Mouse (Mus musculus) liver, embryonic 13.5 days (tissue): ENCODE measurements around the gene Keap1. TPM values are rescaled to one million over a fixed set of nuclear protein-coding genes. Genes with fewer than 3 reads are reported as not detected.
A peak's percentile ranks its signal among the peaks of the same experiment; 100 is the strongest.

Experiments
- ATAC-seq: fragments of 200-750 bp; cut with Nextera tagmentation; 2 replicates; pipeline ENCODE4 v1.8.0; 2017; ENCODE audit warnings: low read depth, mild to moderate bottlenecking, moderate number of reproducible peaks, moderate library complexity
- DNase-seq: peaks from one replicate; pipeline ENCODE4 v3.0.0; 2022
- H3K27ac ChIP-seq: fragments of 300-500 bp; sonication (generic); 2 replicates; pipeline ENCODE4 v1.5.1; 2015; ENCODE audit warnings: moderate library complexity, mild to moderate bottlenecking, inconsistent platforms
- H3K27me3 ChIP-seq: fragments of 300-500 bp; sonication (generic); 2 replicates; pipeline ENCODE4 v1.6.1; 2015; ENCODE audit warnings: mild to moderate bottlenecking, inconsistent platforms
- H3K36me3 ChIP-seq: fragments of 300-500 bp; sonication (generic); 2 replicates; pipeline ENCODE4 v1.6.1; 2015; ENCODE audit warnings: mild to moderate bottlenecking, inconsistent platforms
- H3K4me1 ChIP-seq: fragments of 300-500 bp; sonication (generic); replicated peaks from 2 replicates; pipeline ENCODE4 v1.6.1; 2015; ENCODE audit warnings: inconsistent platforms
- H3K4me2 ChIP-seq: fragments of 300-500 bp; sonication (generic); 2 replicates; pipeline ENCODE4 v1.6.1; 2015; ENCODE audit warnings: inconsistent platforms, mild to moderate bottlenecking, moderate library complexity
- H3K4me3 ChIP-seq: fragments of 300-500 bp; sonication (generic); replicated peaks from 2 replicates; pipeline ENCODE4 v1.5.1; 2015; ENCODE audit warnings: mild to moderate bottlenecking, inconsistent platforms
- H3K9ac ChIP-seq: fragments of 300-500 bp; sonication (generic); 2 replicates; pipeline ENCODE4 v1.6.1; 2015; ENCODE audit warnings: mild to moderate bottlenecking, inconsistent platforms
- H3K9me3 ChIP-seq: fragments of 300-500 bp; sonication (generic); replicated peaks from 2 replicates; pipeline ENCODE4 v1.6.1; 2016; ENCODE audit warnings: inconsistent platforms
- WGBS: fragments of 180-500 bp; shearing (Covaris S2); methylation state at CpG from one replicate; pipeline ENCODE4 v1.1.7; 2015; ENCODE audit not compliant: insufficient replicate concordance; 5-methylcytosine and 5-hydroxymethylcytosine counted together
- polyA plus RNA-seq: library from polyadenylated mRNA; unstranded; fragments of >200 nt; fragmentation: Nextera tagmentation; extraction: Ambion mirVana; gene quantifications from 2 replicates; pipeline ENCODE4 v1.2.1, GENCODE M21; 2015

Keap1 gene
- polyA plus RNA-seq, 1 experiment from 2014 or later = 31.9 TPM

DNA sequence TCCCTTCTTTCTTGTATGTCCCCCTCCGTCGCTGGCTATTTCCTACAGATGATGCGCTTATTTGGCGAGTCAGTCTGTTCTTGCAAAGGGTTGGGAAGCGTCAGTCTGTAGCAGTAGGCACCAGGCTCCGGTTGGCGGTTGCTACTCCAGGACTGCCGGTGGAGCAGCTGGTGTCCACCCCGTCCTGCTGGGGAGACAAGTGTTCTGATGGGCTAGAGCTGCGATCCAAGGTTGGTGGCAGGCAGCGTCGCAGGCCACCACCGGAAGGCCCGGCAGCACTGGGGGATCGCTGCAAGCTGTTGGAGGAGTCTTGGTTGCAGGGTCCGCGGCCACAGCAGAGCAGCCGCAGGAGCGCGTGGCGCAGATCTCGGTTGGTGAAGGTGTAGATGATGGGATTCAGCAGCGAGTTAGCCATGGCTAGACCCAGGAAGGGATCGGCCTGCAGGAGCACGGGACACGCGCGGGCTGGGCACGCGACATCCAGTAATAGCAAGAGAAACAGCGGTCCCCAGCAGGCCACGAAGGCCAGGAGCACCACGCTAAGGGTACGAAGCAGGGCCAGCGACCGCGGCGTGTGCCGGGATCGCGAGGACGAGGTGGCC is 4.8 kb upstream of the Keap1 start:
- Histone ChIP-seq H3K4me2 (peak overlapping the region; percentile 63), H3K4me1 (peaks cover 43% of the 10 kb centered on the region), H3K4me3 (peak overlapping the region; percentile 48), H3K27ac (no peak overlapping the region), H3K9me3 (no peaks in the 10 kb centered on the region), H3K9ac (no peak overlapping the region), H3K27me3 (peaks cover 74% of the 10 kb centered on the region), H3K36me3 (no peaks in the 10 kb centered on the region)
- DNase-seq (no peak), ATAC-seq (no peak)
- WGBS = 6% methylated on average over 42 of the region's 42 CpGs

DNA sequence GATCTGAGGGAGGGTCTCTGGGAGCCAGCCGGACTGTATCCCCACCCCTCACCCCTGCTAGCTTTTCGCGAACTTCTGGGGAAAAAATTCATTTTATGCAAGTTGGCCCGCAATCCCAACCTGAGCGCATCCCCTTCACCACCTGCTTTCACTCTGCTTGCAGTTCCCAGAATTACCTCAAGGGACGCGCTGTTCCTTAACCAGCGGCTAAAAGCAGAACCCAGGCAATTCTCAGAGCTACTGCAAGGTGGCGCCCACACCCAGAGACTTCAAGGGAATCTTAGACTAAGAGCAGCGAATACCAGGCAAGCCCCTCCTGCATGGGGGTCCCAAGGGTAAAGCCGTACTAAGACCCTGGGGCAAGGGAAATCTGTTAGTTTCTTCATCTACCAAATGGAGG is 2.2 kb upstream of the Keap1 start:
- H3K4me3 ChIP-seq = no peak overlapping the region
- H3K4me2 ChIP-seq = no peak overlapping the region
- no peak overlapping the region for H3K27ac ChIP-seq
- H3K9ac ChIP-seq = no peak overlapping the region
- H3K27me3 ChIP-seq = peaks cover 49% of the 10 kb centered on the region
- H3K9me3 ChIP-seq = no peaks in the 10 kb centered on the region
- H3K4me1 ChIP-seq = peaks cover 50% of the 10 kb centered on the region
- WGBS = 5% methylated on average over 11 of the region's 11 CpGs
- no peak for ATAC-seq
- H3K36me3 ChIP-seq = peaks cover 9% of the 10 kb centered on the region
- DNase-seq = peak; percentile 82

- no peak for ATAC-seq
- peaks cover 58% of the 10 kb centered on the region for H3K4me1 ChIP-seq
- WGBS = 19% methylated on average over 4 of the region's 4 CpGs
These were observed 296 bp upstream of the Keap1 start for GRCm38 (mm10) chr9:21239465-21239848.

DNA sequence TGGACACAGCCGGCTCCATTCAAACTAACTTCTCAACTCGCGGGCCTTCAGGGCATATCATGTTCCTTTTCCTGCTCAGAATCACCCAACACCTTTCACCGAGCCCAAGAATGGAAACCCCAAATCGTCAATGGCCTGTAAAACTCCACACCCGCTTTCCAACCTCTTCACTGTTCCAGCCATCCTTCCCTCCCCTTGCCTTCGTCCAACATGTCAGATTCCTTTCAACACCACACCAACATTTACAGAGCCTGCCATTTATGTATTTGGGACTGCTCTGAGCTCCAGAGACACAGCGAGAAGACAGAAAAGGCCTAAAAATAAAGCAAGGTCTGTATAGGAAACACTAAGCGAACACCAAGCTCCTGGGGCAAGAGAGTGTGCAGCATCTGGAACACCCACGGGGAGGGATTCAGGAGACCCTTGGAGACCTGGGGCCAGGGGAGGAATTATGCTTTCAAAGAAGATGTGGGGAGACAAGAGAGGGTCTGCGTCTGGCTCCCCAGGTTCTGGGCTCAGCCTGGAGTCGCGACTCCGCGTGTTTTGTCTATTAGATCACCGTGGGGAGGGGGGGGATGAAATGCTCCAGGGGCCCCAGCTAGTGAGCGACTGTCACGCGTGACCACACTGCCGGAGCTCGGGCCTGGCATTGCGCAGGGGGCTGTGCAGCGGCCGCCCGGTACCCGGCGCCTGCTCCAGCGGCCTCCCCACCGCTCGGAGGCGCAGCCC is 993 bp downstream of the Keap1 start:
- peak overlapping the region; percentile 97 for H3K27ac ChIP-seq
- peak overlapping the region; percentile 100 for H3K9ac ChIP-seq
- H3K4me1 ChIP-seq = peaks cover 50% of the 10 kb centered on the region
- H3K9me3 ChIP-seq = no peaks in the 10 kb centered on the region
- under 1% methylated on average over 31 of the region's 31 CpGs for WGBS
- peak overlapping the region; percentile 94 for H3K4me2 ChIP-seq
- DNase-seq (no peak), ATAC-seq (no peak)
- peak overlapping the region; percentile 98 for H3K4me3 ChIP-seq
- H3K36me3 ChIP-seq = peaks cover 41% of the 10 kb centered on the region
- peaks cover 17% of the 10 kb centered on the region for H3K27me3 ChIP-seq

More at GRCm38 (mm10) chr9:21239465-21239848, 296 bp upstream of the Keap1 start:
- H3K4me3 ChIP-seq = peak overlapping the region; percentile 98
- DNase-seq = no peak
- peak overlapping the region; percentile 94 for H3K4me2 ChIP-seq
- H3K27ac ChIP-seq = peak overlapping the region; percentile 97
- no peaks in the 10 kb centered on the region for H3K9me3 ChIP-seq
- H3K27me3 ChIP-seq = peaks cover 30% of the 10 kb centered on the region
- peaks cover 28% of the 10 kb centered on the region for H3K36me3 ChIP-seq
- peak overlapping the region; percentile 100 for H3K9ac ChIP-seq

DNA sequence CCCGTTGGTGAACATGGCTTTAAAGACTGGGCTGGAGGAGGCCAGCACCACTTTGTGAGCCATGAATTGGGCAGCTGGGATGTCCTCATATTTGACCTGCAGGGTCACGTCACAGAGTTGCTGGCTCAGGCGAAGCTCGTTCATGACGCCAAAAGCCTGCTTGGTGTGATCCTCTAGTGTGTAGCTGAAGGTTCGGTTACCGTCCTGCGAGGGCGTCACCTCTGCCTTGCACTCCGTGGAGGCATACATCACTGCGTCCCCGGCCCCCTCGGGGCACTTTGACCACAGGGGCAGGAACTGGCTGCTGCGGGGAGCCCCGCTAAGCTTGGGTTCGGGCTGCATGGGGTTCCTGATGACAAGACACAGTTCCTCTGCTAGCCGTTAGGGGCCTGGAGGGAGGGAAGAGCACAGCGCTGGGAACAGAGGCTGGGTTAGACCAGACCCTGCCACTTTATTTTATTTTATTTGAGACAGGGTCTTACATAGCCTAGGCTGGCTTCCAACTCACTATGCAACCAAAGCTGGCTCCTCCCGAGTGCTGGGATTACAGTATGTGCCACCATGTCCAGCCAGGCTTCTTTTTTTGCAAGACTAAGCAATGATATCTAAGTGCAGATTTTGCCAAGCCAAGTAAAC is 1.7 kb downstream of the Keap1 start:
- Histone ChIP-seq H3K9ac (peak overlapping the region; percentile 100), H3K4me2 (peak overlapping the region; percentile 94), H3K36me3 (peaks cover 48% of the 10 kb centered on the region), H3K9me3 (no peaks in the 10 kb centered on the region), H3K4me1 (peaks cover 54% of the 10 kb centered on the region), H3K4me3 (peak overlapping the region; percentile 98), H3K27ac (peak overlapping the region; percentile 97), H3K27me3 (peaks cover 10% of the 10 kb centered on the region)
- DNase-seq (peak; percentile 35), ATAC-seq (peak; percentile 10; the same call in 1 of the 2 replicates)
- 17% methylated on average over 19 of the region's 19 CpGs for WGBS

- H3K27me3 ChIP-seq = peaks cover 5% of the 10 kb centered on the region
- DNase-seq (no peak), ATAC-seq (no peak)
- H3K4me2 ChIP-seq = peak overlapping the region; percentile 94
- peak overlapping the region; percentile 98 for H3K4me3 ChIP-seq
- peaks cover 52% of the 10 kb centered on the region for H3K36me3 ChIP-seq
- peaks cover 59% of the 10 kb centered on the region for H3K4me1 ChIP-seq
- H3K27ac ChIP-seq = peak overlapping the region; percentile 97
- H3K9me3 ChIP-seq = no peaks in the 10 kb centered on the region
- H3K9ac ChIP-seq = peak overlapping the region; percentile 100
- WGBS = 67% methylated on average over 25 of the region's 25 CpGs
These were observed 2.2 kb downstream of the Keap1 start for GRCm38 (mm10) chr9:21236991-21237367.

GRCm38 (mm10) chr9:21235341-21235740 is 3.8 kb downstream of the Keap1 start:
- WGBS = 72% methylated on average over 4 of the region's 4 CpGs
- H3K27me3 ChIP-seq = no peaks in the 10 kb centered on the region
- H3K9ac ChIP-seq = no peak overlapping the region; the same call in 1 of the 2 replicates
- no peak for DNase-seq
- H3K4me2 ChIP-seq = peak overlapping the region; percentile 17; the same call in 1 of the 2 replicates
- peaks cover 57% of the 10 kb centered on the region for H3K4me1 ChIP-seq
- ATAC-seq = no peak
- no peak overlapping the region for H3K4me3 ChIP-seq
- H3K36me3 ChIP-seq = peaks cover 68% of the 10 kb centered on the region
- H3K27ac ChIP-seq = peak overlapping the region; percentile 53
- H3K9me3 ChIP-seq = no peaks in the 10 kb centered on the region

DNA sequence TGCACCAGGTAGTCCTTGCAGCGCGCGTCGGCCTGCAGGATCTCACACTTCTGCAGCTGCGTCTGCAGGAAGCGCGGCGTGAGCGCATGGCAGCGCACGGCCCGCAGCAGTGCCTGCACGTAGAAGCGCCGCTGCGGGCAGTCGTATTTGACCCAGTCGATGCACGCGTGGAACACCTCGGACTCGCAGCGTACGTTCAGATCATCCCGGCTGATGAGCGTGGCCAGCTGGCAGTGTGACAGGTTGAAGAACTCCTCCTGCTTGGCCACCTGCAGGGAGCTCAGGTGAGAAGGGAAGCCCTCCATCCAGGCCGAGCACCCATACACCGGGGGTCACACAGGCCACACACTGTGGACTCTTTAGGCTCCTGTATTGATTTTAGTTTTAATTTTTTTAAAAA is 5.4 kb downstream of the Keap1 start:
- Histone ChIP-seq H3K4me3 (no peak overlapping the region), H3K4me1 (peaks cover 51% of the 10 kb centered on the region), H3K9me3 (no peaks in the 10 kb centered on the region), H3K27ac (no peak overlapping the region), H3K9ac (no peak overlapping the region), H3K27me3 (no peaks in the 10 kb centered on the region), H3K4me2 (no peak overlapping the region), H3K36me3 (peaks cover 83% of the 10 kb centered on the region)
- ATAC-seq (no peak), DNase-seq (no peak)
- 93% methylated on average over 28 of the region's 28 CpGs for WGBS

- no peaks in the 10 kb centered on the region for H3K9me3 ChIP-seq
- H3K9ac ChIP-seq = no peak overlapping the region
- peaks cover 83% of the 10 kb centered on the region for H3K36me3 ChIP-seq
- no peak overlapping the region for H3K4me2 ChIP-seq
- no peaks in the 10 kb centered on the region for H3K27me3 ChIP-seq
- no peak overlapping the region for H3K27ac ChIP-seq
- no peak for DNase-seq
- peaks cover 51% of the 10 kb centered on the region for H3K4me1 ChIP-seq
- ATAC-seq = no peak
- H3K4me3 ChIP-seq = no peak overlapping the region
- 94% methylated on average over 29 of the region's 29 CpGs for WGBS
These were observed 5.8 kb downstream of the Keap1 start for GRCm38 (mm10) chr9:21233366-21233765.

- no peak overlapping the region for H3K4me3 ChIP-seq
- no peak overlapping the region for H3K4me2 ChIP-seq
- no peak overlapping the region for H3K27ac ChIP-seq
- H3K36me3 ChIP-seq = peaks cover 83% of the 10 kb centered on the region
- peaks cover 55% of the 10 kb centered on the region for H3K4me1 ChIP-seq
- no peaks in the 10 kb centered on the region for H3K27me3 ChIP-seq
- no peak overlapping the region for H3K9ac ChIP-seq
- ATAC-seq (no peak), DNase-seq (no peak)
- no peaks in the 10 kb centered on the region for H3K9me3 ChIP-seq
- 81% methylated on average over 5 of the region's 5 CpGs for WGBS
These were observed 6.3 kb downstream of the Keap1 start for GRCm38 (mm10) chr9:21232867-21233266.

GRCm38 (mm10) chr9:21231551-21231950 is 7.6 kb downstream of the Keap1 start:
- DNase-seq (no peak), ATAC-seq (no peak)
- H3K4me3 ChIP-seq = no peak overlapping the region
- WGBS = 65% methylated on average over 23 of the region's 23 CpGs
- H3K4me1 ChIP-seq = peaks cover 55% of the 10 kb centered on the region
- no peak overlapping the region for H3K4me2 ChIP-seq
- no peak overlapping the region for H3K27ac ChIP-seq
- no peaks in the 10 kb centered on the region for H3K9me3 ChIP-seq
- H3K27me3 ChIP-seq = no peaks in the 10 kb centered on the region
- H3K36me3 ChIP-seq = peaks cover 75% of the 10 kb centered on the region
- no peak overlapping the region for H3K9ac ChIP-seq
